Comparison of ENCODE assay signal across 21 mouse cellular contexts in the genomic region with DNA sequence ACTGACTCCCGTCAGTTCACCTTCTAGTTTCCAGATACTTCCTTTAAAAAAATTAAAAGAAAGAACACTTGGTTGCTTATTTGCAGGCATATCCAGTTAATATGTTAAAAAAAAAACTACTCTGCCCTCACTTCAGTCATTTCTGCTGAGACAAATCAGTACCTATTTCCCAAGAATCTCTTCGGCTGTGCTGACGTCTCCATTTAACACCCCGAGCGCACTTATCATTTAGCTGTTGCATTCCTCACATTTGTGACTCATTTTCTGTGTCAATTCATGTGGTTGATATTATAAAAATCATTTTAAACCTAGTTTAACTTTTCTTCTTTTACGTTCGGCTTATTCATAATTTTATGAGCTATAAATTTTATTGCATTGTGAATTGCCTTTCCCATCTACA. TPM values are rescaled to one million over a fixed set of nuclear protein-coding genes. Genes with fewer than 3 reads are reported as not detected.
"Had no signal": no experiment of that assay in that cellular context is flagged by ENCODE, and none has a peak within 500 bp of the region (broad histone marks: within the 10 kb centered on the region; RNA-seq: fewer than 3 reads in every experiment).

No protein-coding gene starts in this region.

- H3K36me3 ChIP-seq: neural tube, embryonic 13.5 days; neural tube, embryonic 15.5 days; stomach, embryonic 15.5 days had no signal

- H3K9me3 ChIP-seq: neural tube, embryonic 13.5 days; neural tube, embryonic 15.5 days; stomach, embryonic 15.5 days had no signal

- H3K9ac ChIP-seq: neural tube, embryonic 13.5 days; neural tube, embryonic 15.5 days; stomach, embryonic 15.5 days had no signal

- H3K4me2 ChIP-seq: neural tube, embryonic 13.5 days; neural tube, embryonic 15.5 days; stomach, embryonic 15.5 days had no signal

- H3K4me3 ChIP-seq: neural tube, embryonic 13.5 days; neural tube, embryonic 15.5 days; stomach, embryonic 15.5 days had no signal

- H3K4me1 ChIP-seq: neural tube, embryonic 13.5 days; neural tube, embryonic 15.5 days; stomach, embryonic 15.5 days had no signal

- DNase-seq: retina, postnatal 1 day; right cerebral cortex, adult 18-20 months; right cerebral cortex, postnatal 14 days; right cerebral cortex, postnatal 25 days; right cerebral cortex, postnatal 4 days; spleen, adult 18-20 months; thymus, adult 18-20 months; thymus, adult 2 months; thymus, postnatal 14 days; thymus, postnatal 25 days; thymus, postnatal 36 days; thymus, postnatal 4 days had no signal

- H3K27ac ChIP-seq: neural tube, embryonic 13.5 days; neural tube, embryonic 15.5 days; stomach, embryonic 15.5 days; stomach, postnatal 0 days had no signal

- H3K27me3 ChIP-seq: neural tube, embryonic 13.5 days; neural tube, embryonic 15.5 days; stomach, embryonic 15.5 days had no signal

RNA-seq across cellular contexts. Expression of a gene that starts 12.7 kb away (rescaled TPM):
- total RNA-seq: neutrophil, adult 5-6 weeks had no signal
- polyA plus RNA-seq: neural tube, embryonic 14.5 days; spleen, adult 2 months; stomach, embryonic 14.5 days; stomach, embryonic 15.5 days; stomach, embryonic 16.5 days; stomach, postnatal 0 days had no signal
